Mouse (Mus musculus): Measurements from ENCODE around the gene Rmnd5a. TPM values are rescaled to one million over a fixed set of nuclear protein-coding genes. Genes with fewer than 3 reads are reported as not detected.

Gene Rmnd5a
- polyA plus RNA-seq, 1 experiment: 18.2 TPM

Other genes starting within 250 kb of the Rmnd5a start
- 6.8 and 140 TPM in 2 replicates for gene Fabp1, start 240.8 kb downstream of the Rmnd5a start, polyA plus RNA-seq (2012; rRNA removed)
- gene Krcc1, start 169.0 kb downstream of the Rmnd5a start, polyA plus RNA-seq (2012; rRNA removed): 11.1 and 13.1 TPM in 2 replicates
- gene Smyd1, start 118.4 kb downstream of the Rmnd5a start, polyA plus RNA-seq (2012; rRNA removed): 0.05 and 0.17 TPM in 2 replicates
- gene Cd8b1, start 117.8 kb downstream of the Rmnd5a start, polyA plus RNA-seq (2012; rRNA removed): 2.7 and 3.5 TPM in 2 replicates
- gene Cd8a, start 67.2 kb downstream of the Rmnd5a start, polyA plus RNA-seq (2012; rRNA removed): 6.7 and 8.8 TPM in 2 replicates
- gene Rnf103, start 53.3 kb upstream of the Rmnd5a start, polyA plus RNA-seq (2012; rRNA removed): 10.8 and 19.1 TPM in 2 replicates
- gene Chmp3, start 103.2 kb upstream of the Rmnd5a start, polyA plus RNA-seq (2012; rRNA removed): 41.6 and 41.7 TPM in 2 replicates
- 8.4 and 14.3 TPM in 2 replicates for gene Kdm3a, start 192.4 kb upstream of the Rmnd5a start, polyA plus RNA-seq (2012; rRNA removed)

All from large intestine, adult 2 months (tissue).